Mouse (Mus musculus): ENCODE results near the gene Slc18a3. TPM values are rescaled to one million over a fixed set of nuclear protein-coding genes. Genes with fewer than 3 reads are reported as not detected.
A peak's percentile ranks its signal among the peaks of the same experiment; 100 is the strongest.

Gene Slc18a3
- total RNA-seq, 2 experiments from 2014 or later, result not detected

- DNase-seq, result no peak
- intact Hi-C loops (cut with DNase I), result no loop called here
Observed at GRCm38 (mm10) chr14:32463211-32464040, 1.2 kb downstream of the Slc18a3 start.

- intact Hi-C loops (cut with DNase I), result no loop called here
- no peak for DNase-seq
Observed at GRCm38 (mm10) chr14:32452552-32452951, 12.1 kb downstream of the Slc18a3 start.

GRCm38 (mm10) chr14:32446989-32447388 lies 17.7 kb downstream of the Slc18a3 start:
- intact Hi-C loops (cut with DNase I), result no loop called here
- no peak for DNase-seq

- intact Hi-C loops (cut with DNase I), result no loop called here
- DNase-seq, result no peak
Observed at GRCm38 (mm10) chr14:32443446-32443845, 21.2 kb downstream of the Slc18a3 start.

- DNase-seq, result no peak
- intact Hi-C loops (cut with DNase I), result loop anchor here (10.0 kb wide), 1 partner anchor 55 kb away; no protein-coding TSS in a partner anchor
Observed at GRCm38 (mm10) chr14:32439744-32440143, 24.9 kb downstream of the Slc18a3 start.

GRCm38 (mm10) chr14:32439316-32439715 lies 25.3 kb downstream of the Slc18a3 start:
- intact Hi-C loops (cut with DNase I), result loop anchor here (10.0 kb wide), 1 partner anchor 55 kb away; no protein-coding TSS in a partner anchor
- no peak for DNase-seq

GRCm38 (mm10) chr14:32437352-32437793 lies 27.3 kb downstream of the Slc18a3 start:
- intact Hi-C loops (cut with DNase I), result loop anchor here (10.0 kb wide), 1 partner anchor 57 kb away; no protein-coding TSS in a partner anchor
- peak in 1 of 2 experiments; percentile 1 for DNase-seq

- intact Hi-C loops (cut with DNase I), result no loop called here
- DNase-seq, result no peak
Observed at GRCm38 (mm10) chr14:32429030-32429602, 35.5 kb downstream of the Slc18a3 start.

GRCm38 (mm10) chr14:32423946-32424345 lies 40.7 kb downstream of the Slc18a3 start:
- intact Hi-C loops (cut with DNase I), result no loop called here
- no peak for DNase-seq

- no peak for DNase-seq
- intact Hi-C loops (cut with DNase I), result no loop called here
Observed at GRCm38 (mm10) chr14:32418747-32419146, 45.9 kb downstream of the Slc18a3 start.

Other genes starting within 250 kb of the Slc18a3 start
- 10 to 100 TPM; 13.3 to 14.2 TPM for gene Ogdhl, start 142.8 kb downstream of the Slc18a3 start, total RNA-seq (2021)
- gene 1700024G13Rik, start 76.5 kb downstream of the Slc18a3 start, total RNA-seq (2021), result not detected
- not detected for gene Chat, start 1.1 kb upstream of the Slc18a3 start, total RNA-seq (2021)
- 1 to 10 TPM; 7.0 to 7.3 TPM for gene Ercc6, start 48.7 kb upstream of the Slc18a3 start, total RNA-seq (2021)
- gene Prrxl1, start 134.6 kb upstream of the Slc18a3 start, total RNA-seq (2021), result not detected
- gene 3425401B19Rik, start 220.4 kb upstream of the Slc18a3 start, total RNA-seq (2021), result 10 to 100 TPM; 59.4 to 74.8 TPM

Measured in heart, postnatal 10 days (tissue).